Mouse (Mus musculus) myocyte (in vitro differentiated cells): ENCODE measurements around the gene Itfg2. TPM values are rescaled to one million over a fixed set of nuclear protein-coding genes. Genes with fewer than 3 reads are reported as not detected.

Experiments
- H3K27me3 ChIP-seq: one replicate; pipeline ENCODE4 v1.6.1; 2011; ENCODE audit not compliant: control insufficient read depth, insufficient read depth, insufficient read length
- H3K36me3 ChIP-seq: one replicate; pipeline ENCODE4 v1.6.1; 2011; ENCODE audit not compliant: control insufficient read depth, insufficient read depth
- H3K4me2 ChIP-seq: one replicate; pipeline ENCODE4 v1.6.1; 2011; ENCODE audit warnings: low read depth, control low read depth
- H3K4me3 ChIP-seq: one replicate; pipeline ENCODE4 v1.5.1; 2011; ENCODE audit warnings: mild to moderate bottlenecking, control low read depth, moderate library complexity
- H3K79me2 ChIP-seq: one replicate; pipeline ENCODE4 v1.6.1; 2011; ENCODE audit not compliant: control insufficient read depth, insufficient read depth
- H3ac ChIP-seq: one replicate; pipeline ENCODE4 v1.6.1; 2011; ENCODE audit not compliant: control insufficient read depth, insufficient read length
- CEBPB ChIP-seq: IDR thresholded peaks from 2 replicates; pipeline ENCODE4 v1.6.1; 2011; ENCODE audit warnings: mild to moderate bottlenecking, moderate library complexity; ENCODE audit not compliant: poor library complexity, insufficient read depth, severe bottlenecking
- E2F4 ChIP-seq: IDR thresholded peaks from one replicate; pipeline ENCODE4 v1.6.1; 2011; ENCODE audit warnings: mild to moderate bottlenecking, control low read depth, moderate library complexity; ENCODE audit not compliant: insufficient read depth
- MAX ChIP-seq: IDR thresholded peaks from one replicate; pipeline ENCODE4 v1.6.1; 2011; ENCODE audit warnings: low read depth, mild to moderate bottlenecking, control low read depth
- MYOD1 ChIP-seq, 3 experiments: IDR thresholded peaks; one replicate each; pipeline ENCODE4 v1.6.1; 2011; ENCODE audit warnings: control low read depth in 2 of 3, low read depth in 2 of 3, mild to moderate bottlenecking in 2 of 3, moderate library complexity in 1 of 3; ENCODE audit not compliant: insufficient read length in 2 of 3, control insufficient read depth in 1 of 3
- MYOG ChIP-seq, 3 experiments: IDR thresholded peaks; one replicate each; pipeline ENCODE4 v1.6.1; 2011; ENCODE audit warnings: control low read depth in 2 of 3, low read depth in 2 of 3, mild to moderate bottlenecking in 2 of 3; ENCODE audit not compliant: insufficient read length in 2 of 3, control insufficient read depth in 1 of 3, insufficient read depth in 1 of 3
- POLR2A ChIP-seq: IDR thresholded peaks from one replicate; pipeline ENCODE4 v1.6.1; 2011; ENCODE audit warnings: low read depth, mild to moderate bottlenecking, control low read depth, moderate library complexity; ENCODE audit not compliant: insufficient read length
- POLR2AphosphoS2 ChIP-seq: IDR thresholded peaks from one replicate; pipeline ENCODE4 v1.6.1; 2011; ENCODE audit warnings: low read depth, control low read depth; ENCODE audit not compliant: insufficient read length
- REST ChIP-seq: IDR thresholded peaks from one replicate; pipeline ENCODE4 v1.6.1; 2011; ENCODE audit warnings: mild to moderate bottlenecking, control low read depth, moderate library complexity; ENCODE audit not compliant: insufficient read depth, insufficient read length
- TCF3 ChIP-seq: IDR thresholded peaks from one replicate; pipeline ENCODE4 v1.6.1; 2011; ENCODE audit warnings: low read depth, control low read depth; ENCODE audit not compliant: insufficient read length
- USF1 ChIP-seq: IDR thresholded peaks from one replicate; pipeline ENCODE4 v1.6.1; 2011; ENCODE audit warnings: low read depth, mild to moderate bottlenecking, control low read depth, moderate library complexity
- polyA plus RNA-seq: library from polyadenylated mRNA; unstranded; fragments of >200 nt; fragmentation: generic; extraction: Trizol; gene quantifications from one replicate; pipeline ENCODE4 v1.2.1, GENCODE M21; 2012; ENCODE audit warnings: missing spikeins

Itfg2 gene
- polyA plus RNA-seq, 1 experiment: 32.6 TPM

DNA sequence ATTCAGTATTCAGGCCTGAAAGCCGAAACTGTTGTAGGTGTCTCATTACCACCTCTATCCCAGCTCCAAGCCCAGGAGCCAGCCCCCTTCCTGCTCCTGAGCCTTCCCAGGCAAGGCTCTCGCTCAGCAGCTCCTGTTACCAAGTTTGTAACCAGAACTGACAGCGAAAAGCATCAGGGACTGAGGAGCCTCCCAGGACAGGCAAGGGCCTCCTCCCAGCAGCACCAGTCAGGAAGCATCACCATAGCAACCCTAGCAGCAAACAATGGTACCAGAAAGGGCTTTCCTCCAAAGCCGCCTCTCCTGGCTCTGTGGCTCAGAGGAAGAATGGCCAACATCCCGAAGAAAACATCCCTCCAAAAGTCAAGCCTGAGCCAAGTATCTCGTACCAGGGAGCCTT is 49.5 kb downstream of the Itfg2 start, which contains the start of the genes Tex52 and Gm44596:
TSS of gene Tex52 (plus strand) at position 265 of the 400 bp plus-strand sequence.
TSS of gene Gm44596 (plus strand) at position 312 of the 400 bp plus-strand sequence.
- no peak within 1 kb of the TSS for H3K4me2 ChIP-seq
- peaks cover 10% of the 10 kb centered on the region for H3K36me3 ChIP-seq
- TF ChIP-seq REST: no peak
- TF ChIP-seq MAX: no peak
- no peak for TF ChIP-seq CEBPB
- TF ChIP-seq TCF3: no peak
- no peak for TF ChIP-seq MYOD1 (IDR thresholded peaks at IDR 0.05; ENCODE audit: control insufficient read depth in 1 of 3, insufficient read length in 2 of 3, low read depth in 2 of 3)
- TF ChIP-seq USF1: no peak
- TF ChIP-seq POLR2AphosphoS2: peak; percentile 13
- TF ChIP-seq POLR2A: no peak

DNA sequence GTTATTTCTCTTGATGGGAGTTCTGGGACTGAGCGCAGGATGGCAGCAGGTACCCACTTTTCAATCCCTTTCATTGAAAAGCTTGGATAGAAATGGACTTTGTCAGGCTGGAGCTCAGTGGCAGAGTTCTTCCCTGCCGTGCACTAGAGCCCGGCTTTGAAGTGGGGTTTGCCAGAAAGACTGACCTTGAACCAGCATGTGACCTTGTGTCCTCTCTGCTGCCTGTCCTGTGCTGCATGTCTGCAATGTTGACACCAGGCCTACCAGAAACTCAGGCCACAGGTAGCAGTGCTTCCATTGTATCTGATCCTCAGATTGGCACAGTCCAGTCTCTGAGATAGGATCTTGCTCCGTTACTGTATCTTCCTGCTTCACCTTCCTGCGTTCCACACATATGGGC is 54.7 kb downstream of the Itfg2 start:
- no peak overlapping the region for H3K4me2 ChIP-seq
- H3K27me3 ChIP-seq: no peaks in the 10 kb centered on the region
- no peak for TF ChIP-seq MYOG (IDR thresholded peaks at IDR 0.05; ENCODE audit: control insufficient read depth in 1 of 3, insufficient read depth in 1 of 3, insufficient read length in 2 of 3, low read depth in 2 of 3)
- no peak for TF ChIP-seq MYOD1 (IDR thresholded peaks at IDR 0.05; ENCODE audit: control insufficient read depth in 1 of 3, insufficient read length in 2 of 3, low read depth in 2 of 3)
- no peak for TF ChIP-seq TCF3
- no peak for TF ChIP-seq E2F4
- H3K79me2 ChIP-seq: peaks cover 14% of the 10 kb centered on the region
- peaks cover 32% of the 10 kb centered on the region for H3K36me3 ChIP-seq
- no peak overlapping the region for H3ac ChIP-seq
- H3K4me3 ChIP-seq: no peak overlapping the region

More for the DNA sequence above, 49.5 kb downstream of the Itfg2 start, which contains the start of the genes Tex52 and Gm44596:
- Histone ChIP-seq H3K79me2 (no peaks in the 10 kb centered on the region), H3K4me3 (no peak within 1 kb of the TSS), H3ac (no peak within 1 kb of the TSS), H3K27me3 (no peaks in the 10 kb centered on the region)

DNA sequence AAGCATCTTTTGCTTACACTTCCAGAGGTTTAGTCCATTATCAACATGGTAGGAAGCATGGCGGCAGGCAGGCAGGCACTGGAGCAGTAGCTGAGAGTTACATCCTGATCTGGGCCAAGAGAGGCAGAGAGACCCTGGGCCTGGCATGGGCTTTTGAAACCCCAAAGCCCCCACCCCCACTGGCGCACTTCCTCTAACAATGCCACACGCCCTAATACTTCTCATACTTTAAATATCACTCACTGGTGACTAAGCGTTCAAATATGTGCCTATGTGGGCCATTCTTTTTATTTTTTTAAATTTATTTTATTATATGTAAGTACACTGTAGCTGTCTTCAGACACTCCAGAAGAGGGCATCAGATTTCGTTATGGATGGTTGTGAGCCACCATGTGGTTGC is 58.3 kb downstream of the Itfg2 start:
- H3K4me3 ChIP-seq: no peak overlapping the region
- no peaks in the 10 kb centered on the region for H3K27me3 ChIP-seq
- H3K4me2 ChIP-seq: no peak overlapping the region
- TF ChIP-seq POLR2AphosphoS2 (no peak), MYOD1 (IDR thresholded peaks at IDR 0.05; ENCODE audit: control insufficient read depth in 1 of 3, insufficient read length in 2 of 3, low read depth in 2 of 3) (no peak), POLR2A (no peak), MYOG (IDR thresholded peaks at IDR 0.05; ENCODE audit: control insufficient read depth in 1 of 3, insufficient read depth in 1 of 3, insufficient read length in 2 of 3, low read depth in 2 of 3) (no peak), REST (no peak), USF1 (no peak)
- H3K79me2 ChIP-seq: peaks cover 25% of the 10 kb centered on the region
- no peak overlapping the region for H3ac ChIP-seq
- peaks cover 32% of the 10 kb centered on the region for H3K36me3 ChIP-seq

- Histone ChIP-seq H3K27me3 (no peaks in the 10 kb centered on the region), H3K79me2 (peaks cover 43% of the 10 kb centered on the region), H3K4me3 (no peak overlapping the region), H3K4me2 (peak overlapping the region; percentile 71), H3ac (no peak overlapping the region), H3K36me3 (peaks cover 18% of the 10 kb centered on the region)
- TF ChIP-seq E2F4: no peak
- no peak for TF ChIP-seq USF1
- TF ChIP-seq MYOG (IDR thresholded peaks at IDR 0.05; ENCODE audit: control insufficient read depth in 1 of 3, insufficient read depth in 1 of 3, insufficient read length in 2 of 3, low read depth in 2 of 3): no peak
Measured at GRCm38 (mm10) chr6:128364721-128365120, 60.0 kb downstream of the Itfg2 start.

- H3K36me3 ChIP-seq: peaks cover 9% of the 10 kb centered on the region
- H3K4me2 ChIP-seq: peak overlapping the region; percentile 71
- peaks cover 48% of the 10 kb centered on the region for H3K79me2 ChIP-seq
- H3ac ChIP-seq: peak overlapping the region; percentile 48
- H3K27me3 ChIP-seq: no peaks in the 10 kb centered on the region
- TF ChIP-seq MYOG (IDR thresholded peaks at IDR 0.05; ENCODE audit: control insufficient read depth in 1 of 3, insufficient read depth in 1 of 3, insufficient read length in 2 of 3, low read depth in 2 of 3) (peak in 1 of 3 experiments; percentile 25), TCF3 (no peak), MYOD1 (IDR thresholded peaks at IDR 0.05; ENCODE audit: control insufficient read depth in 1 of 3, insufficient read length in 2 of 3, low read depth in 2 of 3) (peak; percentile 15 to 53 (median 50))
- H3K4me3 ChIP-seq: peak overlapping the region; percentile 73
Measured at GRCm38 (mm10) chr6:128363007-128363825, 61.5 kb downstream of the Itfg2 start.
